Mouse (Mus musculus): ENCODE results near the gene Mrpl21. TPM values are rescaled to one million over a fixed set of nuclear protein-coding genes. Genes with fewer than 3 reads are reported as not detected.

Mrpl21 gene
- polyA plus RNA-seq, 1 experiment from 2014 or later: 118 TPM

- Histone ChIP-seq H3K4me1 (no peaks in the 10 kb centered on the region), H3K27me3 (no peaks in the 10 kb centered on the region), H3K9ac (no peak overlapping the region), H3K9me3 (no peaks in the 10 kb centered on the region), H3K36me3 (peaks cover 99% of the 10 kb centered on the region), H3K27ac (no peak overlapping the region), H3K4me2 (no peak overlapping the region), H3K4me3 (no peak overlapping the region)
- ATAC-seq (ENCODE audit: insufficient number of reproducible peaks, low FRiP score, low TSS enrichment, low read depth): no peak
- WGBS: 89% methylated on average over 9 of the region's 9 CpGs
Observed at GRCm38 (mm10) chr19:3269279-3269678, 13.4 kb upstream of the Mrpl21 start.

- Histone ChIP-seq H3K9ac (no peak overlapping the region), H3K4me1 (no peaks in the 10 kb centered on the region), H3K36me3 (peaks cover 99% of the 10 kb centered on the region), H3K4me3 (no peak overlapping the region), H3K27me3 (no peaks in the 10 kb centered on the region), H3K27ac (no peak overlapping the region), H3K4me2 (no peak overlapping the region), H3K9me3 (no peaks in the 10 kb centered on the region)
- WGBS: 94% methylated on average over 6 of the region's 6 CpGs
- ATAC-seq (ENCODE audit: insufficient number of reproducible peaks, low FRiP score, low TSS enrichment, low read depth): no peak
Observed at GRCm38 (mm10) chr19:3269803-3270202, 12.9 kb upstream of the Mrpl21 start.

GRCm38 (mm10) chr19:3271366-3271765 is 11.3 kb upstream of the Mrpl21 start:
- WGBS: 86% methylated on average over 6 of the region's 6 CpGs
- Histone ChIP-seq H3K27ac (no peak overlapping the region), H3K9me3 (no peaks in the 10 kb centered on the region), H3K4me3 (no peak overlapping the region), H3K36me3 (peaks cover 98% of the 10 kb centered on the region), H3K4me2 (no peak overlapping the region), H3K4me1 (no peaks in the 10 kb centered on the region), H3K27me3 (no peaks in the 10 kb centered on the region), H3K9ac (no peak overlapping the region)
- no peak for ATAC-seq (ENCODE audit: insufficient number of reproducible peaks, low FRiP score, low TSS enrichment, low read depth)

DNA sequence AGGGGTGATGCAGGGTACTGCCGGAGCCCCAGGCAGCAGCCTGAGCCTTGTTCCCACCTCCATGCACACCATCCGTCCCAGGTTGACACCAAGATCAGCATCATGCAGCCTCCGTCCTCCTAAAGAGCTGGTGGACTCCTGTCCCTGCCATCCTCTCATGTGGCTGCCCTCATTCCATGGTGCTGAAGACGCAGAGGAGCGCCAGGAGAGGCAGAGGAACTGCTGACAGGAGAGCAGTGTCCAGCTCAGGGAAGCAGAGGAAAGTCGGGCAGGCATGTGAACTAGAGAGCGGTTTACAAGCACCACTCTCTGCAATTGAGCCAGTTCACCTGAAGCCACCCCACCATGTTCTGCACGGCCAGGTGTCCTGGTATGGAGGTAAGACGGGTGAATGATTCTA is 9.4 kb upstream of the Mrpl21 start:
- Histone ChIP-seq H3K9ac (no peak overlapping the region), H3K27me3 (no peaks in the 10 kb centered on the region), H3K4me2 (no peak overlapping the region), H3K27ac (no peak overlapping the region), H3K4me3 (no peak overlapping the region), H3K4me1 (no peaks in the 10 kb centered on the region), H3K9me3 (no peaks in the 10 kb centered on the region), H3K36me3 (peaks cover 98% of the 10 kb centered on the region)
- 90% methylated on average over 9 of the region's 9 CpGs for WGBS
- ATAC-seq (ENCODE audit: insufficient number of reproducible peaks, low FRiP score, low TSS enrichment, low read depth): no peak

DNA sequence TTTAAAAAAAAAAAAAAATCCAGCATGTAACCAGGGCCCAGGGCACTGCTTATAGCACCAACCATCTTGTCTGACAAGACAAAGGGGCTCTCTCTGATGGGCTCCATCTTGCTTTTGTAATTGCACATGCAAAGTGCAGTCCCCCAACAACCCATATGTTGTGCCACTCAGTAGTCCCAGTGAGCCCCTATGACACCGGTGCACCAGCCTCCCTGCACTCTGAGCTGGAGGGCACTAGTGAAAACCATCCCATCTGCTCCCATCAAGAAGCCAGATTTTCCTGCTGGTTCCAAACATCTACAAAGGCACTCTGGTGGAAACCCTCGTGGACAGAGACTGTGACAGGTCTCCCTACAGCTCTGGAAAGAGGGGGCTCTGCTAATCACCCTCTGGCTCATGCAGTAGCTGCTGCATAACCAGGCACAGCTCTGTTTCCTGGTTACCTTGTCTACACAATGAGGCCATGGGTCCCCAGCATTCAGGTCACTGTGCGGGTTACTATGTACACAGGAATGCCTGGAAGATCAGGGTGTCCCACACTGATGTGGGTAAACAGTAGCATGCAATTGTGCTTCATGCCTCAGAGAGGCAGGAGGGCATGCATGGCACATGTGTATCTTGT is 6.8 kb upstream of the Mrpl21 start:
- no peaks in the 10 kb centered on the region for H3K27me3 ChIP-seq
- no peak overlapping the region for H3K9ac ChIP-seq
- peaks cover 90% of the 10 kb centered on the region for H3K36me3 ChIP-seq
- H3K9me3 ChIP-seq: no peaks in the 10 kb centered on the region
- H3K4me3 ChIP-seq: no peak overlapping the region
- H3K4me2 ChIP-seq: no peak overlapping the region
- H3K27ac ChIP-seq: no peak overlapping the region
- peaks cover 2% of the 10 kb centered on the region; the same call in 1 of the 2 replicates for H3K4me1 ChIP-seq
- 88% methylated on average over 3 of the region's 3 CpGs for WGBS
- ATAC-seq (ENCODE audit: insufficient number of reproducible peaks, low FRiP score, low TSS enrichment, low read depth): no peak

GRCm38 (mm10) chr19:3281886-3282285 is 815 bp upstream of the Mrpl21 start:
- H3K9ac ChIP-seq: peak overlapping the region; percentile 90

GRCm38 (mm10) chr19:3289006-3289405 is 6.3 kb downstream of the Mrpl21 start:
- 91% methylated on average over 1 of the region's 1 CpGs for WGBS
- Histone ChIP-seq H3K27me3 (no peaks in the 10 kb centered on the region), H3K36me3 (peaks cover 68% of the 10 kb centered on the region), H3K4me2 (no peak overlapping the region), H3K9me3 (no peaks in the 10 kb centered on the region), H3K4me3 (no peak overlapping the region), H3K9ac (no peak overlapping the region), H3K27ac (no peak overlapping the region), H3K4me1 (no peaks in the 10 kb centered on the region)
- no peak for ATAC-seq (ENCODE audit: insufficient number of reproducible peaks, low FRiP score, low TSS enrichment, low read depth)

More at GRCm38 (mm10) chr19:3281886-3282285, 815 bp upstream of the Mrpl21 start:
- no peaks in the 10 kb centered on the region for H3K27me3 ChIP-seq
- H3K4me1 ChIP-seq: peaks cover 21% of the 10 kb centered on the region
- ATAC-seq (ENCODE audit: insufficient number of reproducible peaks, low FRiP score, low TSS enrichment, low read depth): no peak
- peak overlapping the region; percentile 65 for H3K4me2 ChIP-seq
- H3K36me3 ChIP-seq: peaks cover 46% of the 10 kb centered on the region
- no peaks in the 10 kb centered on the region for H3K9me3 ChIP-seq
- 77% methylated on average over 4 of the region's 4 CpGs for WGBS
- H3K27ac ChIP-seq: no peak overlapping the region
- H3K4me3 ChIP-seq: peak overlapping the region; percentile 78

GRCm38 (mm10) chr19:3292028-3292427 is 9.3 kb downstream of the Mrpl21 start:
- no peak overlapping the region for H3K9ac ChIP-seq
- H3K9me3 ChIP-seq: no peaks in the 10 kb centered on the region
- ATAC-seq (ENCODE audit: insufficient number of reproducible peaks, low FRiP score, low TSS enrichment, low read depth): 0 out of 2 replicates have a peak, but pooled peaks have one; percentile 36
- no peak overlapping the region for H3K27ac ChIP-seq
- H3K36me3 ChIP-seq: peaks cover 52% of the 10 kb centered on the region
- 80% methylated on average over 2 of the region's 2 CpGs for WGBS
- no peak overlapping the region for H3K4me3 ChIP-seq
- H3K4me2 ChIP-seq: no peak overlapping the region
- H3K4me1 ChIP-seq: no peaks in the 10 kb centered on the region
- H3K27me3 ChIP-seq: no peaks in the 10 kb centered on the region

DNA sequence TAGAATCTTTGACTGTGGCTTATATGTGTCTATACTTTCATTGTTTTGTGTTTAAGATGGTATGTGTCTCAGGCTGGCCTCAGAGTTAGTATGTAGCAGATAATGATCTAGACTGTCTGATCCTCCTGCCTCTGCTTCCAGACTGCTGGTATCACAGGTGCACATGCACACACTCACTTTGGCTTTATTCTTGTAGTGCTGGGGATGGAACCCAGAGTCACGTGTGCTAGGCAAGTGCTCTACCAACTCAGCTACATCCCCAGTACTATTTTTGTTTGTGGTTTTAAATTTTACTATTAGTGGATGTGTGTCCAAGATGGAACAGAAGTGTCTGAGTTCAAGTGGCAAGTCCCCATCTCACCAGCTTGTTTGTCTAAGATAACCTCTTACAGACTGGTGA is 10.3 kb downstream of the Mrpl21 start:
- Histone ChIP-seq H3K4me1 (no peaks in the 10 kb centered on the region), H3K4me3 (no peak overlapping the region), H3K36me3 (peaks cover 45% of the 10 kb centered on the region), H3K9ac (no peak overlapping the region), H3K4me2 (no peak overlapping the region), H3K9me3 (no peaks in the 10 kb centered on the region), H3K27me3 (no peaks in the 10 kb centered on the region), H3K27ac (no peak overlapping the region)
- ATAC-seq (ENCODE audit: insufficient number of reproducible peaks, low FRiP score, low TSS enrichment, low read depth): no peak
- WGBS: 91% methylated on average over 1 of the region's 1 CpGs

- H3K4me1 ChIP-seq: no peaks in the 10 kb centered on the region
- H3K4me3 ChIP-seq: no peak overlapping the region
- H3K4me2 ChIP-seq: no peak overlapping the region
- no peaks in the 10 kb centered on the region for H3K9me3 ChIP-seq
- H3K9ac ChIP-seq: no peak overlapping the region
- no peak for ATAC-seq (ENCODE audit: insufficient number of reproducible peaks, low FRiP score, low TSS enrichment, low read depth)
- no peak overlapping the region for H3K27ac ChIP-seq
- H3K27me3 ChIP-seq: no peaks in the 10 kb centered on the region
- 86% methylated on average over 6 of the region's 6 CpGs for WGBS
- H3K36me3 ChIP-seq: peaks cover 24% of the 10 kb centered on the region
Observed at GRCm38 (mm10) chr19:3295245-3295644, 12.5 kb downstream of the Mrpl21 start.

DNA sequence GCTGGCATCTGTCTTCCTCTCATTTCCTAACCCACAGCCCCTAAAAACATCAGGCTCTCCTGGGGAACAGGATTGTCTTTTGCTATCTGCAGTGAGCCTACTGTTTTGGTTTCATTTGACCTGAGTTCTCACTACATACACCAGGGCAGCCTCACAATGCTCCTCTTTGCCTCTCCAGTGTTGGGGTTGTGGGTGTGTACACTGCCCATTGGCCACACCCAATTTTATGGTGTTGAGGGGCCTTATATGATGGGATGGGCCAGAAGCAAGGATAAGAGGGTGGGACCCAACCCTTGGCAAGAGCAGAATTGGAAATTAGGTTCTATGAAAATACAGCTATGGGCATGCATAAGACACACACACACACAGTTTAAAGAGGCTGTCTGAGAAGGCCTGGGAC is 14.3 kb downstream of the Mrpl21 start:
- Histone ChIP-seq H3K27me3 (no peaks in the 10 kb centered on the region), H3K36me3 (peaks cover 8% of the 10 kb centered on the region; the same call in 1 of the 2 replicates), H3K9me3 (no peaks in the 10 kb centered on the region), H3K4me2 (no peak overlapping the region), H3K4me3 (no peak overlapping the region), H3K9ac (no peak overlapping the region), H3K27ac (no peak overlapping the region), H3K4me1 (no peaks in the 10 kb centered on the region)
- ATAC-seq (ENCODE audit: insufficient number of reproducible peaks, low FRiP score, low TSS enrichment, low read depth): no peak

DNA sequence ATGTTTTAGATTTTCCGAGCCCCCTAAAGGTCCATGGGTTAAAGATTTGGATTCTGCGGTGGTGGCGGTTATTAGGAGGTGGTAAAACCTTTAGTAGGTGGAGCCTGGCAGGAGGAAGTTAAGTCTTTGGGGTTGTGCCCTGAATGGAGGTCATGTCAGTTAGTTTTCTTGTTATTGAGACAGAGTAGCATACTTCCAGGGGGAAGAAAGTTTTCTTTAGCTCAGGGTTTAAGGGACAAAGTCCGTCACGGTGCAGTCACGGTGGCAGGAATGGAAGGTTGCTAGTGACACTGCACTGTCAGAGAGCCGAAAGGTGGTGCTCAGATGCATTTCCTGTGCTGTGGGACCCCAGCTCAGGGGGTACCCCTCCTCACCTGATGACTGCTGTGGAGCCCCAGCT is 15.1 kb downstream of the Mrpl21 start:
- H3K4me3 ChIP-seq: no peak overlapping the region
- H3K4me2 ChIP-seq: no peak overlapping the region
- no peak overlapping the region for H3K27ac ChIP-seq
- 78% methylated on average over 7 of the region's 7 CpGs for WGBS
- no peaks in the 10 kb centered on the region for H3K4me1 ChIP-seq
- H3K36me3 ChIP-seq: peaks cover 4% of the 10 kb centered on the region; the same call in 1 of the 2 replicates
- no peaks in the 10 kb centered on the region for H3K9me3 ChIP-seq
- no peak overlapping the region for H3K9ac ChIP-seq
- no peaks in the 10 kb centered on the region for H3K27me3 ChIP-seq
- ATAC-seq (ENCODE audit: insufficient number of reproducible peaks, low FRiP score, low TSS enrichment, low read depth): no peak

- 49% methylated on average over 4 of the region's 4 CpGs for WGBS
- H3K4me2 ChIP-seq: no peak overlapping the region
- H3K9ac ChIP-seq: no peak overlapping the region
- no peaks in the 10 kb centered on the region for H3K36me3 ChIP-seq
- no peaks in the 10 kb centered on the region; the same call in 1 of the 2 replicates for H3K27me3 ChIP-seq
- no peak for ATAC-seq (ENCODE audit: insufficient number of reproducible peaks, low FRiP score, low TSS enrichment, low read depth)
- no peaks in the 10 kb centered on the region for H3K9me3 ChIP-seq
- no peaks in the 10 kb centered on the region for H3K4me1 ChIP-seq
- no peak overlapping the region for H3K27ac ChIP-seq
- H3K4me3 ChIP-seq: no peak overlapping the region
Observed at GRCm38 (mm10) chr19:3304017-3304416, 21.3 kb downstream of the Mrpl21 start.
